Mouse (Mus musculus) stomach, embryonic 15.5 days (tissue): ENCODE measurements at regions not wholly inside any gene's neighbourhood (a gene's known extent, or its start where the extent isn't known, plus 50 kb on each side); places are given as distances from the start of the nearest gene placed in this dataset.
A peak's percentile ranks its signal among the peaks of the same experiment; 100 is the strongest.

ENCODE experiments used
- ATAC-seq: fragments of 200-750 bp; cut with Nextera tagmentation; 2 replicates; pipeline ENCODE4 v1.8.0; 2017; ENCODE audit warnings: low read depth, moderate number of reproducible peaks, moderate TSS enrichment; ENCODE audit not compliant: insufficient read depth, low FRiP score
- H3K27ac ChIP-seq: fragments of 300-500 bp; sonication (generic); 2 replicates; pipeline ENCODE4 v1.5.1; 2015; ENCODE audit warnings: mild to moderate bottlenecking, inconsistent platforms
- H3K27me3 ChIP-seq: fragments of 300-500 bp; sonication (generic); replicated peaks from 2 replicates; pipeline ENCODE4 v1.6.1; 2015; ENCODE audit warnings: inconsistent platforms
- H3K36me3 ChIP-seq: fragments of 300-500 bp; sonication (generic); 2 replicates; pipeline ENCODE4 v1.6.1; 2015; ENCODE audit warnings: inconsistent platforms
- H3K4me1 ChIP-seq: fragments of 300-500 bp; sonication (generic); 2 replicates; pipeline ENCODE4 v1.6.1; 2015; ENCODE audit warnings: inconsistent platforms
- H3K4me2 ChIP-seq: fragments of 300-500 bp; sonication (generic); 2 replicates; pipeline ENCODE4 v1.6.1; 2015; ENCODE audit warnings: mild to moderate bottlenecking, inconsistent platforms
- H3K4me3 ChIP-seq: fragments of 300-500 bp; sonication (generic); replicated peaks from 2 replicates; pipeline ENCODE4 v1.5.1; 2015; ENCODE audit warnings: inconsistent platforms
- H3K9ac ChIP-seq: fragments of 300-500 bp; sonication (generic); 2 replicates; pipeline ENCODE4 v1.6.1; 2015; ENCODE audit warnings: inconsistent platforms
- H3K9me3 ChIP-seq: fragments of 300-500 bp; sonication (generic); 2 replicates; pipeline ENCODE4 v1.6.1; 2016; ENCODE audit warnings: inconsistent platforms
- whole genome bisulfite sequencing: fragments of 180-500 bp; shearing (Covaris S2); methylation state at CpG from one replicate; pipeline ENCODE4 v1.1.7; 2015; 5-methylcytosine and 5-hydroxymethylcytosine counted together

GRCm38 (mm10) chr3:63638572-63638971 is 154.9 kb upstream of the Gm34302 start:
- no peak for ATAC-seq
- H3K4me2 ChIP-seq, result no peak overlapping the region
- no peak overlapping the region for H3K27ac ChIP-seq
- H3K9me3 ChIP-seq, result no peaks in the 10 kb centered on the region
- no peaks in the 10 kb centered on the region for H3K4me1 ChIP-seq
- H3K9ac ChIP-seq, result no peak overlapping the region
- H3K27me3 ChIP-seq, result no peaks in the 10 kb centered on the region
- H3K36me3 ChIP-seq, result no peaks in the 10 kb centered on the region
- 58% methylated on average over 2 of the region's 2 CpGs for whole genome bisulfite sequencing
- no peak overlapping the region for H3K4me3 ChIP-seq

GRCm38 (mm10) chr3:63637913-63638312 is 154.2 kb upstream of the Gm34302 start:
- H3K27me3 ChIP-seq, result no peaks in the 10 kb centered on the region
- no peak overlapping the region for H3K4me3 ChIP-seq
- ATAC-seq, result no peak
- no peak overlapping the region for H3K27ac ChIP-seq
- no peaks in the 10 kb centered on the region for H3K36me3 ChIP-seq
- H3K4me2 ChIP-seq, result no peak overlapping the region
- H3K9me3 ChIP-seq, result no peaks in the 10 kb centered on the region
- 86% methylated on average over 5 of the region's 5 CpGs for WGBS
- H3K4me1 ChIP-seq, result no peaks in the 10 kb centered on the region
- no peak overlapping the region for H3K9ac ChIP-seq

- ATAC-seq, result no peak
- Histone ChIP-seq H3K27me3 (no peaks in the 10 kb centered on the region), H3K9me3 (no peaks in the 10 kb centered on the region)
Measured at GRCm38 (mm10) chr3:63627724-63628123, 144.0 kb upstream of the Gm34302 start.

GRCm38 (mm10) chr3:63616127-63616526 is 132.4 kb upstream of the Gm34302 start:
- H3K9ac ChIP-seq, result no peak overlapping the region
- ATAC-seq, result no peak
- H3K4me2 ChIP-seq, result no peak overlapping the region
- WGBS, result 38% methylated on average over 5 of the region's 5 CpGs
- no peaks in the 10 kb centered on the region for H3K4me1 ChIP-seq
- H3K9me3 ChIP-seq, result no peaks in the 10 kb centered on the region
- H3K36me3 ChIP-seq, result no peaks in the 10 kb centered on the region
- no peak overlapping the region for H3K4me3 ChIP-seq
- no peaks in the 10 kb centered on the region for H3K27me3 ChIP-seq
- H3K27ac ChIP-seq, result no peak overlapping the region

More at GRCm38 (mm10) chr3:63627724-63628123, 144.0 kb upstream of the Gm34302 start:
- H3K36me3 ChIP-seq, result no peaks in the 10 kb centered on the region
- WGBS, result 76% methylated on average over 5 of the region's 5 CpGs
- H3K4me1 ChIP-seq, result no peaks in the 10 kb centered on the region
- H3K9ac ChIP-seq, result no peak overlapping the region
- H3K4me2 ChIP-seq, result no peak overlapping the region
- H3K27ac ChIP-seq, result no peak overlapping the region
- no peak overlapping the region for H3K4me3 ChIP-seq

GRCm38 (mm10) chr3:63613652-63614051 is 130.0 kb upstream of the Gm34302 start:
- Histone ChIP-seq H3K27me3 (no peaks in the 10 kb centered on the region), H3K4me1 (no peaks in the 10 kb centered on the region), H3K36me3 (no peaks in the 10 kb centered on the region), H3K4me3 (no peak overlapping the region), H3K9ac (no peak overlapping the region), H3K9me3 (no peaks in the 10 kb centered on the region), H3K27ac (no peak overlapping the region), H3K4me2 (no peak overlapping the region)
- no peak for ATAC-seq
- WGBS, result 38% methylated on average over 1 of the region's 1 CpGs

GRCm38 (mm10) chr3:63612767-63613363 is 129.2 kb upstream of the Gm34302 start:
- Histone ChIP-seq H3K4me3 (no peak overlapping the region), H3K9me3 (no peaks in the 10 kb centered on the region), H3K27me3 (no peaks in the 10 kb centered on the region), H3K36me3 (no peaks in the 10 kb centered on the region), H3K4me1 (no peaks in the 10 kb centered on the region), H3K27ac (no peak overlapping the region), H3K9ac (no peak overlapping the region), H3K4me2 (no peak overlapping the region)
- 29% methylated on average over 3 of the region's 3 CpGs for WGBS
- ATAC-seq, result no peak

- no peak overlapping the region for H3K27ac ChIP-seq
- H3K4me3 ChIP-seq, result no peak overlapping the region
- 38% methylated on average over 5 of the region's 5 CpGs for whole genome bisulfite sequencing
- no peaks in the 10 kb centered on the region for H3K4me1 ChIP-seq
- peak; percentile 20; the same call in 1 of the 2 replicates for ATAC-seq
- no peak overlapping the region for H3K9ac ChIP-seq
- no peaks in the 10 kb centered on the region for H3K36me3 ChIP-seq
- peak overlapping the region; percentile 43 for H3K4me2 ChIP-seq
- no peaks in the 10 kb centered on the region for H3K9me3 ChIP-seq
- H3K27me3 ChIP-seq, result no peaks in the 10 kb centered on the region
Measured at GRCm38 (mm10) chr3:63610113-63610919, 126.6 kb upstream of the Gm34302 start.

- Histone ChIP-seq H3K36me3 (no peaks in the 10 kb centered on the region), H3K9ac (no peak overlapping the region), H3K4me1 (no peaks in the 10 kb centered on the region), H3K27me3 (no peaks in the 10 kb centered on the region), H3K4me3 (peak overlapping the region; percentile 16; the same call in 1 of the 2 replicates), H3K27ac (no peak overlapping the region), H3K9me3 (no peaks in the 10 kb centered on the region), H3K4me2 (peak overlapping the region; percentile 43)
- peak; percentile 87 for ATAC-seq
- WGBS, result 17% methylated on average over 17 of the region's 17 CpGs
Measured at GRCm38 (mm10) chr3:63609454-63610112, 125.9 kb upstream of the Gm34302 start.

- Histone ChIP-seq H3K4me1 (no peaks in the 10 kb centered on the region), H3K4me2 (no peak overlapping the region), H3K4me3 (no peak overlapping the region), H3K9ac (no peak overlapping the region), H3K9me3 (no peaks in the 10 kb centered on the region), H3K27me3 (no peaks in the 10 kb centered on the region), H3K27ac (no peak overlapping the region), H3K36me3 (no peaks in the 10 kb centered on the region)
- no peak for ATAC-seq
- WGBS, result 80% methylated on average over 15 of the region's 15 CpGs
Measured at GRCm38 (mm10) chr3:63582717-63583696, 99.3 kb upstream of the Gm34302 start.

GRCm38 (mm10) chr3:63582180-63582579 is 98.5 kb upstream of the Gm34302 start:
- Histone ChIP-seq H3K4me3 (no peak overlapping the region), H3K27me3 (no peaks in the 10 kb centered on the region), H3K4me1 (no peaks in the 10 kb centered on the region), H3K36me3 (no peaks in the 10 kb centered on the region), H3K27ac (no peak overlapping the region), H3K9me3 (no peaks in the 10 kb centered on the region), H3K4me2 (no peak overlapping the region), H3K9ac (no peak overlapping the region)
- WGBS, result 38% methylated on average over 6 of the region's 6 CpGs
- no peak for ATAC-seq

- no peaks in the 10 kb centered on the region for H3K4me1 ChIP-seq
- WGBS, result 39% methylated on average over 7 of the region's 7 CpGs
- H3K4me2 ChIP-seq, result no peak overlapping the region
- no peak overlapping the region for H3K27ac ChIP-seq
- no peaks in the 10 kb centered on the region for H3K9me3 ChIP-seq
- H3K36me3 ChIP-seq, result no peaks in the 10 kb centered on the region
- H3K27me3 ChIP-seq, result no peaks in the 10 kb centered on the region
- H3K4me3 ChIP-seq, result no peak overlapping the region
- H3K9ac ChIP-seq, result no peak overlapping the region
- peak; percentile 43; the same call in 1 of the 2 replicates for ATAC-seq
Measured at GRCm38 (mm10) chr3:63570607-63571353, 87.1 kb upstream of the Gm34302 start.
